Mouse (Mus musculus): ENCODE data around the gene Faim2.

DNA sequence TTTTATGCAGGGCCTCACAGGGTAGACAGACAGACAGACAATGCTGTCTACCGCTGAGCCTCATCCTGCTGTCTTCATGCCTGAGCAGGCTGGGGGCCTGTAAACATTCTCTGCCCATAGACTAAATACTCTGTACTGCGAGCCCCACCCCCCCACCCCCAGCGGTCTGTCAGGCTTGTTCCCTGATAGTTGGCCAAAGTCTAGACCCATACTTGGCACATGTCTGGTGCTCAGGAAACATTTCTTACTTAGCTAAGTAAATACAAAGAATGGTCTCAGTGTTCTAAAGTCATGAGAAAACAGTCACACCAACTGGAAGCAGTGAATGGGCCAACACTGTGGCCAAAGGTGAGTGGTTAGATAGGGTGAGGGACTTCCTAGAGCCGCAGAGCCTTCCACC, 39.4 kb upstream of the Faim2 start:
- no peak for TF ChIP-seq CTCF (IDR thresholded peaks at IDR 0.05; ENCODE audit: borderline replicate concordance, insufficient read depth, low read depth, low read length)
- TF ChIP-seq POLR2A (IDR thresholded peaks at IDR 0.05; ENCODE audit: borderline replicate concordance, insufficient read depth, low read length), result no peak

Measured in cerebellum, adult 2 months (tissue).